Mouse (Mus musculus): ENCODE data around the gene 3830406C13Rik.

The 3830406C13Rik gene

DNA sequence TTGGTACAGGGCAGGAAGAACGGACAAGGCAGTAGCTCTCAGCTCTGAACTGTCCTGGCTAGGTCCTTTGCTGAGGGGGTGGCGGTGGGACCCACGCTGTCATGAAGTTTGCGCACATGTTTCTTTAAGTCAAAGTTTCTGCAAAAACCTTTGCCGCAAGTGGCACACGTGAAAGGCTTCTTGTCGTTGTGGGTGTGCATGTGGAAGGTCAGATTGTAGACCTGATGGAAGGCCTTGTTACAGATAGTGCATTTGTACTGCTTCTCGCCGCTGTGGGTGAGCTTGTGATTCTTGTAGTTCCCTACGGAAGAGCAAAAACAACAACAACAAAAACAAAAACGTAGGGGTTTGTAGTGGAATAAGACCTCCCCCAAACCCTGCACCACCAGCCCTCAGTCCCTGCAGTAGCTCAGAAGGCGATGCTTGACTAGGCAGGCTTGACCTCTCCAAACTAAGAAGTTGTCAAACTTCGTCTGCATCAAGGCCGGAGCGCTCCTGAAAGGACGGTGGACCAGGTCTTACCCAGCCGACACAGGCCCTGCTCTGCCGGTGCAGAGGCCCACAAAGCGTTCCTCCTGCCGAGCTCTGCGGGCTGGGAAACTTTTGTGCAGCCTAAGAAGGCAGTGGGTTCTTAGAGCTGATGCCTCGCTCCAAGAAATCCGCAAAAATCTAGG lies 58.6 kb downstream of the 3830406C13Rik start:
- DNase-seq (ENCODE audit: low spot score) = no peak

DNA sequence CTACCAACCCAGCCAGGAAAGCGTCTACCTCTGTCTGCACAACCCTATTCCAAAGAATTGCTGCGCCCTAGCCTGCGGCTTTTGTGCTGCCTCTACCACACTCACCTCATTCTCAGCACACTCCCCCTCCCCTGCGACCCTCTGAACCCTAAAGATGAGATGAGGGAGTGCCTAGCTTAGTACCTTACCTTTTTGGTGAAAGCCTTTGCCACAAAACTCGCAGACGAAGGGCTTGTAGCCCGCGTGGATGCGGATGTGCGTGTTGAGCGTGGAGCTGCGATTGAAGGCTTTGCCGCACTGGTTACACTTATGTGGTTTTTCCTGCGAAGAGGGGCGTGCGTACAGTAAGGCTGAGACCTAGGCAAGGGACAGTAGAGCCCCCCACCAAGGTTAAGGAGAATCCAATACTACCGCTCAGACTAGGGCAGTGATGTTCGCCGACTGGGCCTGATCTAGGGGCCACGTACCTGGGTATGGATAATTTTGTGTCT lies 59.5 kb downstream of the 3830406C13Rik start:
- DNase-seq (ENCODE audit: low spot score) = no peak

DNA sequence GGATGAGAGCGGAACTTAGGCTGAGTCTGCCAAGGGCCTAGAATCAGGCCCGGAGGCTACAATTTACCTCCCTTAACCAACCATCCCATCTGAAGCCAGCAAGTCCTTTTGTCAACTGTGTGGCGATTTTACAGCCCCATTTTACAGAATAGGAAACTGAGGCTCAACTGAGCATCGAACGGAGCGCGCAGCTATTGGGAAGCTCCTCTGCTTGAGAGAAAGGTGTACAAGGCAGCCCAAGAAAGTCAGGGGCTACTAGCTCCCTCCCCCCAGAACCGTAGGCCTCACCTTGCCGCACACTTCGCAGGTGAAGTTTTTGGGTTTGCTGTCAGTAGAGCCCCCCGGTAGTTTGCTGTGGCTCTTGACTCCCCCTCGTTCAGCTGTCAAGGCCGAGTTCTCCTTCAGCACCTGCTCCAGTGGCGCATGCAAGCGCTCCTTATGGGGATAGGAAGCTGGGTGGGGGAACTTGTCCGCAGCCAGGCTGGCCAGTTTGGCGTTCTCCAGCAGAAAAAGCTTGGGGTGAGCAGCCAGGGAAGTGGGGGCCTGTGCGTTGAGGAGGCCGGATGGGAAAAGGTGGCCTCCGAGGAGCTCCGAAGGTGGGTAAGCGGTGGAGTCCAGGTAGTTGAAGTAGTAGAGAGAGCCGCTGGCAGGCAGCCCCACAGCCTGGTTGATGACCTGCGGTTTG lies 60.2 kb downstream of the 3830406C13Rik start:
- no peak for DNase-seq (ENCODE audit: low spot score)

GRCm38 (mm10) chr14:12344746-12345240 lies 60.8 kb downstream of the 3830406C13Rik start:
- no peak for DNase-seq (ENCODE audit: low spot score)

DNA sequence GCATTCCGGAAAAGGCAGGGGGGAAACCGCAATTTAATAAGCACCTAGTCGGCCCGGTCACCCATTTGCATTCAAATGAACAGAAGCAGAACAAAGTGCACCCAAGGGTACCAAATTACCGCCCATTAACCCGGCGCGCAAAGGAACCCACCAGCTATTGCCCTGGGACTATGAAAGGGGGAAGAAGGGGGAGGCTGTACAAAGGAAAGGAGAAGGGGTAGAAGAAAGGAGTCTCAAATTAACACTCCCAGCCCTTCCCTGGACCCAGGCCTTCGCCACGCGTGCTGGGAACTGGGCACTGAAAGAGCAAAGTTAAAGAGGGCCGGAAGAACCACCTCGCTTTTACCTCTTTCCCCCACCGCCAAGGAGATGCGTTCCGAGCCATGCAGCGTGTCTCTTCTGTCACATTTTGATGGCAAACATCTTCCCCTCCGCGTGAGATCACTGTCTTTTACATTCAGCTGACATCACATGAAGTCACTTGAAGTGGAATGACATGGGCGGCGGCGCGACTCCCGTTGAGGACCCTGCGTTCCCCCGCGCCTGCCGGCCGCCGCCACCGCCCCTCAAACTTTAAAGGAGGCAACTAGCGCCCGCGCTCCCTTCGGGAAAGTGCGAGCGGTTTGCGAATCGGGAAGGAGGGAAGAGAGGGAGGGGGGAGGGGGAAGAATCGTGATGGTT lies 61.4 kb downstream of the 3830406C13Rik start:
- no peak for DNase-seq (ENCODE audit: low spot score)

GRCm38 (mm10) chr14:12346011-12346864 lies 62.3 kb downstream of the 3830406C13Rik start:
- no peak for DNase-seq (ENCODE audit: low spot score)

GRCm38 (mm10) chr14:12346865-12347600 lies 63.1 kb downstream of the 3830406C13Rik start:
- no peak for DNase-seq (ENCODE audit: low spot score)

- no peak for DNase-seq (ENCODE audit: low spot score)
These were observed 64.1 kb downstream of the 3830406C13Rik start, which contains the start of gene Fezf2 for GRCm38 (mm10) chr14:12348089-12348488. Fezf2 (minus strand) TSS chr14:12348189.

- no peak for DNase-seq (ENCODE audit: low spot score)
These were observed 65.5 kb downstream of the 3830406C13Rik start for GRCm38 (mm10) chr14:12349334-12350090.

DNA sequence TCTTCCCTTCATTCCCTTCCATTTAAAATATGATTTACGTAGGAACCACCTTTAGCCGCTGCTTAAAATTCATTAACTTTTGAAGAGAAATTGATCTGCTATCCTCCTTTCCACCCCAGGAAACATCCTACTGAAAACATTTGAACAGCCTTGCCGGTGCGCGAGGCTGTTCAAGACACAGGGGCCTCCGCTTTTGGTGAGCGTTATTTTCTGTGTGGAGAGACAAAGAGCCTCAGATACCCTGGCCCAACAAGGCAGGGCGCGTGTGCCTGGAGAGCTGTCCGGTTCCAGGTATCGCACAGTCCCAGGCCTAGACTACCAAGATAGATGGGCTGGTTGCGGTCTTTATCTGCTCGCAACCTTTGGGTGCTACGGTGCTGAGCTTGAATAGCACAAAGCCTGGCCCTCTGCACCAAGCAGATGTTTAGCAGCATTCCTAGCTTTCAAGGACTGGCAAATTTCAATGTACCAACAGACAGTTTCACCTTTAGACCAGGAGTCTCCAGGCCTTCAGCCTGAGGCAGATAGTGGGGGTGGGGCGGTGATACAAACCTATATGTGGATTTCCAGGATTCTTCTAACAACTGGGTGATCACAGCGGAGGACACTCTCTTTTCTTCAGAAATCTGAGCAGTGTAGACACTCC lies 66.4 kb downstream of the 3830406C13Rik start:
- no peak for DNase-seq (ENCODE audit: low spot score)
